Mouse (Mus musculus) midbrain, embryonic 13.5 days (tissue): Measurements from ENCODE around the gene B9d1. TPM values are rescaled to one million over a fixed set of nuclear protein-coding genes. Genes with fewer than 3 reads are reported as not detected.
A peak's percentile ranks its signal among the peaks of the same experiment; 100 is the strongest.

Source experiments
- ATAC-seq: fragments of 200-750 bp; cut with Nextera tagmentation; 2 replicates; pipeline ENCODE4 v1.8.0; 2017; ENCODE audit warnings: mild to moderate bottlenecking, moderate TSS enrichment, moderate library complexity
- H3K27ac ChIP-seq: fragments of 300-500 bp; sonication (generic); 2 replicates; pipeline ENCODE4 v1.5.1; 2015; ENCODE audit warnings: inconsistent platforms, mild to moderate bottlenecking, moderate library complexity
- H3K27me3 ChIP-seq: fragments of 300-500 bp; sonication (generic); 2 replicates; pipeline ENCODE4 v1.6.1; 2015; ENCODE audit warnings: mild to moderate bottlenecking, inconsistent platforms
- H3K36me3 ChIP-seq: fragments of 300-500 bp; sonication (generic); 2 replicates; pipeline ENCODE4 v1.6.1; 2015; ENCODE audit warnings: mild to moderate bottlenecking, inconsistent platforms
- H3K4me1 ChIP-seq: fragments of 300-500 bp; sonication (generic); replicated peaks from 2 replicates; pipeline ENCODE4 v1.6.1; 2015; ENCODE audit warnings: inconsistent platforms
- H3K4me2 ChIP-seq: fragments of 300-500 bp; sonication (generic); replicated peaks from 2 replicates; pipeline ENCODE4 v1.6.1; 2015; ENCODE audit warnings: moderate library complexity, mild to moderate bottlenecking, inconsistent platforms
- H3K4me3 ChIP-seq: fragments of 300-500 bp; sonication (generic); replicated peaks from 2 replicates; pipeline ENCODE4 v1.5.1; 2015; ENCODE audit warnings: mild to moderate bottlenecking, inconsistent platforms
- H3K9ac ChIP-seq: fragments of 300-500 bp; sonication (generic); replicated peaks from 2 replicates; pipeline ENCODE4 v1.6.1; 2015; ENCODE audit warnings: mild to moderate bottlenecking, inconsistent platforms
- H3K9me3 ChIP-seq: fragments of 300-500 bp; sonication (generic); 2 replicates; pipeline ENCODE4 v1.6.1; 2016; ENCODE audit warnings: mild to moderate bottlenecking, inconsistent platforms
- WGBS: fragments of 180-500 bp; shearing (Covaris S2); methylation state at CpG from one replicate; pipeline ENCODE4 v1.1.7; 2015; 5-methylcytosine and 5-hydroxymethylcytosine counted together
- polyA plus RNA-seq: library from polyadenylated mRNA; unstranded; fragments of >200 nt; fragmentation: Nextera tagmentation; extraction: Ambion mirVana; gene quantifications from 2 replicates; pipeline ENCODE4 v1.2.1, GENCODE M21; 2015

The B9d1 gene
- polyA plus RNA-seq, result 38.3 and 40.8 TPM in 2 replicates

DNA sequence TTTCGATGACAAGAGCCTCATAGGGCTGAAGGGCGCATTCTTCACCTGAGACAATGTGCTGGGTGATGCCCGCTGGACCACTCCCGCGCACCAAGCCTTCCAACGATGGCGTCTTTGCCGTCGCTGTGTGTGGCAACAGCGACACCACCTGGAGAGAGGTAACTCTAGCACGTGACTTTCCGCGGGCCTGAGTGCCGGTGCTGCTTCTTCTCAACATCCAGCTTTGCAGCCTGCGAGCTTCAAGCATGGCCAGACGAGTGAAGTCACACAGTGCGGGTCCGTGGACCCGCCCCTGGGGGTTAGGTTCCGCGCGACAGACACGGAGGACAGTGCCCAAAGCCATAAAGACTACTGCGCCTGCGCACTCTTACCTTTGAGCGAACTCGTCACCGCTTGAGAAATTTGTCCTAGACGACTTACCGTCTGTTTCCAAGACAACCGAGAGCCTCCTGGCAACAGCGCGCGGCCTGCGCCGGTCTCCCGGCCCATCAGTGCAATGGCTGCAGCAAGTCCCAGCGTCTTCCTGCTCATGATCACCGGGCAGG lies at the start of gene B9d1:
Gene B9d1 (plus strand): TSS at position 432 of the 545 bp plus-strand sequence.
- peaks cover 7% of the 10 kb centered on the region for H3K36me3 ChIP-seq
- under 1% methylated on average over 39 of the region's 39 CpGs for WGBS
- H3K4me1 ChIP-seq, result peaks cover 22% of the 10 kb centered on the region
- peak within 1 kb of the TSS; percentile 75 for H3K4me3 ChIP-seq
- H3K9ac ChIP-seq, result peak within 1 kb of the TSS; percentile 84
- no peaks in the 10 kb centered on the region for H3K9me3 ChIP-seq
- H3K4me2 ChIP-seq, result peak within 1 kb of the TSS; percentile 75
- H3K27me3 ChIP-seq, result no peaks in the 10 kb centered on the region
- H3K27ac ChIP-seq, result peak within 1 kb of the TSS; percentile 88
- ATAC-seq, result peak; percentile 95

DNA sequence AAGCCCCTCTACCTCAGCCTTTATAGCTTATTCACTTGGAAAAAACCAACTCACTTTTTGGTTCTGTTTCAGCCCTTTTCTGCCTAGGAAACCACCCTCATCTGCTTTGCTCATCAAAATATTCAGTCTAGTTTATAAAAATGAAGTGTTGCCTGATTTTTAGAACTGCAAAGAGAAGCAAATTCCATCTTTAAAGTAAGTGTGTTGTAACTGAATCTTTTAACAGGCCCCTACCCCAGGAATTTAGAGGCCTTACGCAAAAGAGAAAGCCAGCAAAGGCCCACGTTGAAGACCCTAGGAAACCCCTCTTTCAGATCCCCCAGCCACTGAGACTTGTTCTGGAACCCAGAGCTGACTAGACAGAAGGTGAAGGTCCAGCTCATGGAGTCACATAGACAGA lies 40.9 kb upstream of the B9d1 start:
- no peak overlapping the region for H3K27ac ChIP-seq
- no peaks in the 10 kb centered on the region for H3K27me3 ChIP-seq
- H3K9ac ChIP-seq, result no peak overlapping the region
- H3K4me1 ChIP-seq, result no peaks in the 10 kb centered on the region
- no peaks in the 10 kb centered on the region for H3K9me3 ChIP-seq
- no peak overlapping the region for H3K4me2 ChIP-seq
- no peaks in the 10 kb centered on the region for H3K36me3 ChIP-seq
- H3K4me3 ChIP-seq, result no peak overlapping the region
- no peak for ATAC-seq
- WGBS, result 89% methylated on average over 2 of the region's 2 CpGs

DNA sequence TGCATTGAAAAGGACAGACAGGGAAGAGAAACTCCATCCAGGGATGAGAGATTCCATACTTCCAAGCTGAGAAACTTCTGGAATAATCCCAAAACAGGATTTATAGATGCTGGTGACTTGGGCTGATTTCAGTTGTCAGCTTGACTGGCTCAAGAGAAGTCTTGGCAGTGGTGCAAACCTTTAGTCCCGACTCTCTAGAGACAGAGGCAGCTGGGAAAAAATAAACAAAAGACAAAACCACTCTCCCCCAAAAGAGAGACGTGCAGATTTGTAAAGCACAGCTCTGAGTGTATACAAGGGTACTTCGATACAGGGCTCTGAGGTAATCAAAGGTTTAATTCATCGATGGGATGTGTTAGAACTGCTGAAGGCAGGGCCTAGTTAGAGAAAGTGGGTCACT lies 39.5 kb upstream of the B9d1 start:
- no peak for ATAC-seq
- Histone ChIP-seq H3K4me2 (no peak overlapping the region), H3K36me3 (no peaks in the 10 kb centered on the region), H3K27ac (no peak overlapping the region), H3K27me3 (no peaks in the 10 kb centered on the region), H3K9ac (no peak overlapping the region), H3K9me3 (no peaks in the 10 kb centered on the region), H3K4me1 (no peaks in the 10 kb centered on the region), H3K4me3 (no peak overlapping the region)
- 60% methylated on average over 4 of the region's 4 CpGs for WGBS

DNA sequence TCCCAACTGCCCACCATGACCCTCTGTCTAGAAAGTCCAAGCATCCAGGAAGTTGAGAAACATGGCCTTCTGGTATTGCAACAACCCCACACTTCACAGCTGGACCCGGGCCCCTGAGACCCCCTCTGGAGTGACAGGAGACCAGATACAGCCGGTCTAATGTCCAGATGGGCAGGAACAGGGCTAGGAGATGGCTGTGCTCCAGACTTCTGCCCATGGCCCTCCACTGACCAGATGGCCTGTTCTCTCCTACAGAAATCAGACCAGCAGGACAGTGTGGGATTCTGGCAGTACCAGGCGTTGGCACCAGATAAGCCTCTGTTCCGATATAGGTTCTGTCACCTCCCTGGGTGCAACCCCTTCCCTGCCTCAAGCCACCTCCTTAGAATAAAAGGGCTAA lies 36.4 kb upstream of the B9d1 start:
- Histone ChIP-seq H3K9me3 (no peaks in the 10 kb centered on the region), H3K27ac (no peak overlapping the region), H3K4me1 (no peaks in the 10 kb centered on the region), H3K9ac (no peak overlapping the region), H3K4me2 (no peak overlapping the region), H3K4me3 (no peak overlapping the region), H3K36me3 (no peaks in the 10 kb centered on the region), H3K27me3 (no peaks in the 10 kb centered on the region)
- ATAC-seq, result no peak
- WGBS, result 86% methylated on average over 4 of the region's 4 CpGs

DNA sequence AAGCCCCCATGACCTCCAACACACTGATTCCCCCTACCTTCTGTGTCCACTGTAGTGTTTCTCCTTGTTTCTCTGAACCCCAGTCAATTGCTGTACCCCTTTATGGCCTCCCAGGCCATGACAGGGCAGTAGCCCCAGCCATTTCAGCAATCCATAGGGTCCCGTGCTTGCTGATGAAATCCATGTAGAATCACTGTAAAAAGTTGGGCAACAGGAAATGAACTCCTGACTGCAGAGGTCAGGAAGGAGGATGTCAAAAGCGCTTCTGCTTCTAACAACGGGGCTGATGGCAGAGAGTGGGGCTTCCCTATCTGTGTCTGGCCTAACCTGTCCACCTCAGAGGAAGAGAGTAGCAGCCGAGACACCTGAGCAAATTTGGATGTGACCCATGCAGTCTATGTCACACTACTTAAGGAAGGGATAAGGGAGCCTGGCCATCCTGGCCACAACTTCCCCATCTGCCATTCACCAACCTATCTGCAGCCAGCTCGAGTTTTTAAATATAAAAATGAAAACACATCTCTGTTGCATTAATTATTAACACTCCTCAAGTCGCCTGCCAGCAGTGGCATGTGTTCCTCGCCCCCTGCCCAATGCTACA lies 35.5 kb upstream of the B9d1 start:
- H3K4me2 ChIP-seq, result no peak overlapping the region

DNA sequence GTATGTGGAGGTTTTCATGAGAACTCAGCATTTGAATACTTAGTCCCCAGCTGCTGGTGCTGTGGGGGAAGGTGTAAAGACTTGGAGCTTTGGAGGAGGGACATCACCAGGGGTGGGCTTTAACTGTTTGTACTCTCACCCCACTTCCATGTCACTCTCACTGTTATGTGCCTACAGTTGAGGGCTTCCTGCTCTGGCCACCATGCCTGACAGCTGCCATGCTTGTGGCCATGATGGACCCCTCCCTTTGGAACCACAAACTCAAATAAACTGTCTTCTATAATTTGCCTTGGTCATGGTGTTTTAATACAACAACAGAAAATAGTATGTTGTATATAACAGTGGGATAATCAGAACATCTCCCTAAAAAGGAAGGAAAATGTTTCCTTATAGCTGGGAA lies 34.1 kb upstream of the B9d1 start:
- H3K36me3 ChIP-seq, result no peaks in the 10 kb centered on the region
- no peak overlapping the region for H3K27ac ChIP-seq
- no peaks in the 10 kb centered on the region for H3K27me3 ChIP-seq
- no peaks in the 10 kb centered on the region for H3K4me1 ChIP-seq
- H3K9ac ChIP-seq, result no peak overlapping the region
- no peak overlapping the region for H3K4me3 ChIP-seq
- no peak overlapping the region for H3K4me2 ChIP-seq
- no peak for ATAC-seq
- H3K9me3 ChIP-seq, result no peaks in the 10 kb centered on the region

More for the DNA sequence above, 35.5 kb upstream of the B9d1 start:
- no peak overlapping the region for H3K4me3 ChIP-seq
- no peaks in the 10 kb centered on the region for H3K4me1 ChIP-seq
- H3K9me3 ChIP-seq, result no peaks in the 10 kb centered on the region
- 79% methylated on average over 7 of the region's 7 CpGs for WGBS
- no peak overlapping the region for H3K27ac ChIP-seq
- no peak overlapping the region for H3K9ac ChIP-seq
- no peak for ATAC-seq
- H3K36me3 ChIP-seq, result no peaks in the 10 kb centered on the region
- no peaks in the 10 kb centered on the region for H3K27me3 ChIP-seq

DNA sequence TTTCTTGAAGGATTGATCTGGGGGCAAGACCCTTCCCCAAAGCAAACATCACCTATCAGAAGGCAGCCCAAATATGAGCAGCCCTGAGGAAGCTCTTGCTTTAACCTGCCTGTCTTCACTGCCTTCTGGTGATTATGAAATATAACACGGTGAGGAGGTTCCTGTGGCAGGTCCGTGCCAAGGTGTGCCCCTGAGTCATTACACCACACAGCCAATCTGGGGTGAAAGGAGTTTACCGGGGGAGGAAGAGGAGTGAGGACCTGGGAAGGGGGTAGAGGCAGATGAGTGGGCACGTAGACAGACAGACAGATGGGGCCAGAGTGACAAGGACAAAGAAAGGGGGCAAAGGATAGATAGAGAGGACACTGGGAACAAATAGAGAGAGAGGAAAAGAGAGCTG lies 31.3 kb upstream of the B9d1 start:
- no peak for ATAC-seq
- no peak overlapping the region for H3K9ac ChIP-seq
- WGBS, result 84% methylated on average over 4 of the region's 4 CpGs

DNA sequence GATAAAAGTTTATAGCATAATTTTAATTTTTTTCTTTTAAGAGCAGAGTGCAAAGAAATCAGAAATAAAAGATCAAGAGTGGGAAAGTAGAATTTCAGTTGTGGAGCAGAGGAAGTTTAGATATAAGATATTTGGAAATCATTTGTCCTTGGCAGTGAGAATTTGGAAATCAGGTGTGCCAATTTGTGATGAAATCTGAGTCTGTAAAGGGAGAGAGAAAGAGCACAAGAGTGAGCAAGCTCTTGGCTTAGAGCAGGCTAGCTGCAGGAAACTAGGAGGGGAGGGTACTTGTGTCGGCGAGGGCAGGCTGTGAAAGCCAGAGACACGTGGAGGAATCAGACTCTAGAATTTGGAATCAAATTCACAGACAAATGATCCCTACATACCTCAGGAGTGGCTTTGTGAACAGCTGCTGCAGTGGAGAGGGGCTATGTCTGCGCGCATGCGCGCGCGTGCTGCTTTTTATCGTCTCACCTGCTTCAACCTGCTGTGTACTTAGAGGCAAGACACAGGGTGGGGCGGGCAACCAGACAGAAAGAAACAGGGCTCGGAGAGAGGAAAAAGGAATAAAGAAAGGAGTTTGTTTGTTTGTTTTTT lies 28.1 kb upstream of the B9d1 start:
- Histone ChIP-seq H3K27ac (no peak overlapping the region), H3K9me3 (no peaks in the 10 kb centered on the region), H3K9ac (0 out of 2 replicates have a peak overlapping the region, but pooled peaks have one; percentile 5), H3K4me1 (peaks cover 17% of the 10 kb centered on the region), H3K27me3 (no peaks in the 10 kb centered on the region), H3K4me2 (peak overlapping the region; percentile 38), H3K4me3 (peak overlapping the region; percentile 8; the same call in 1 of the 2 replicates), H3K36me3 (no peaks in the 10 kb centered on the region)
- WGBS, result 49% methylated on average over 12 of the region's 12 CpGs
- no peak for ATAC-seq

More for the DNA sequence above, 31.3 kb upstream of the B9d1 start:
- Histone ChIP-seq H3K36me3 (no peaks in the 10 kb centered on the region), H3K4me2 (no peak overlapping the region), H3K9me3 (no peaks in the 10 kb centered on the region), H3K4me3 (no peak overlapping the region), H3K27ac (no peak overlapping the region), H3K27me3 (no peaks in the 10 kb centered on the region), H3K4me1 (peaks cover 17% of the 10 kb centered on the region)

DNA sequence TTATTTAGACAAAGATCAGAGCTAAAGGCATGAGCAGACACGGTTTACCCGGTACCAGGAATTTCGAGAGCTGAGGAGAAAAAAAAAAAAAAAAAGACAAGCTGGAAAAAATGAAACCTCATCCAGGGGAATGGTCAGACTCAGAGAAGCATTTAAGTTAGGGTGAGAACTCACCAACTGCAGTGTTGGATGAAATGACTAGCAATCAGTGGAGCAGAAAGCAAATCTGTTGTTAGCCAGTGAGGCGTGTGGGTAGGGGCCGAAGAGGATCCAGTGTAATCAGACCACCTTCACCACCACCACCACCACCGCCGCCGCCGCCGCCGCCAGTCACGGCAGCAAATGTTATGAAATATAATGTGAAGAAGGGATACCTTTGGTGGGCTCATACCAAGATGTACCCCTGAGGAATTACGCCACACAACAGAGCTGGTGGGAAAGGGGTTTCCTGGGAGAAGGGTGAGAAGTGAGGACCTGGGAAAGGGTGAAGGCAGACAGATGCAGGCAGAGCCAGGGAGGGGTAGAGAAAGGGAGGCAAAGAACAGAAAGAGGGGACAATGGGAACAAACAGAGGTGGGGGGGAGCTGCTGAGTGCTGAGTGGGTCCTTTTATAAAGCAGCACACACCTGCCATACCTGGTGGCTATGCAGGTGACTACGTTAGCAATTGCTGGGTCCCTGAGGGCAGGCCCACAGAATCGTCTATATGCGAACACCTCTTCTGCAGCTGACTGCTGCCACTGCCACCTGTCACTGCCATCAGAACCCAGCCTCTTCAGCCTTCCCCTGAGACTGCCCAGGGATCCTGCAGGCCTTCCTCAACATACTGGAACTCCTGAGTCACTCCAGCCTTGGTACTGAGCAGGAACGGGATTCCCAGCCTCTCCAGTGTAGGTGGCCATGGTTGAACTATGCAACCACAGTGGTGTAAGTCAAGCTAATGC lies 27.1 kb upstream of the B9d1 start:
- 39% methylated on average over 17 of the region's 17 CpGs for WGBS
- ATAC-seq, result no peak
- H3K27ac ChIP-seq, result no peak overlapping the region

DNA sequence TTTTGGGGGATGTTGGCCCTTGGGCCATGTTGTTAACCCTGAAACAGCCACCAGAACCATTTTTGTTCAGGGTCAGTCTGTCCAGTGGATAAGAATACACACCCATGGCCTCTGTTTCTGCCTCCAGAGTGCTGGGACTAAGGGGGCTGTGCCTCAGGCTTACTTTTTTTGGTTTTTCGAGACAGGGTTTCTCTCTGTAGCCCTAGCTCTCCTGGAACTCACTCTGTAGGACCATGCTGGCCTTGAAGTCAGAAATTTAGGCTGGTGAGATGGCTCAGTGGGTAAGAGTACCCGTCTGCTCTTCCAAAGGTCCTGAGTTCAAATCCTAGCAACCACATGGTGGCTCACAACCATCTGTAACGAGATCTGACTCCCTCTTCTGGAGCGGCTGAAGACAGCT lies 26.2 kb upstream of the B9d1 start:
- no peak overlapping the region for H3K4me2 ChIP-seq
- H3K36me3 ChIP-seq, result no peaks in the 10 kb centered on the region
- ATAC-seq, result no peak
- H3K9me3 ChIP-seq, result no peaks in the 10 kb centered on the region
- no peaks in the 10 kb centered on the region for H3K27me3 ChIP-seq
- H3K4me3 ChIP-seq, result no peak overlapping the region
- 89% methylated on average over 4 of the region's 4 CpGs for WGBS
- no peak overlapping the region for H3K27ac ChIP-seq
- H3K4me1 ChIP-seq, result peaks cover 21% of the 10 kb centered on the region
- no peak overlapping the region for H3K9ac ChIP-seq

More for the DNA sequence above, 27.1 kb upstream of the B9d1 start:
- 0 out of 2 replicates have a peak overlapping the region, but pooled peaks have one; percentile 14 for H3K9ac ChIP-seq
- H3K4me1 ChIP-seq, result peaks cover 17% of the 10 kb centered on the region
- H3K27me3 ChIP-seq, result no peaks in the 10 kb centered on the region
- peak overlapping the region; percentile 38 for H3K4me2 ChIP-seq
- 0 out of 2 replicates have a peak overlapping the region, but pooled peaks have one; percentile 8 for H3K4me3 ChIP-seq
- H3K9me3 ChIP-seq, result no peaks in the 10 kb centered on the region
- no peaks in the 10 kb centered on the region for H3K36me3 ChIP-seq

DNA sequence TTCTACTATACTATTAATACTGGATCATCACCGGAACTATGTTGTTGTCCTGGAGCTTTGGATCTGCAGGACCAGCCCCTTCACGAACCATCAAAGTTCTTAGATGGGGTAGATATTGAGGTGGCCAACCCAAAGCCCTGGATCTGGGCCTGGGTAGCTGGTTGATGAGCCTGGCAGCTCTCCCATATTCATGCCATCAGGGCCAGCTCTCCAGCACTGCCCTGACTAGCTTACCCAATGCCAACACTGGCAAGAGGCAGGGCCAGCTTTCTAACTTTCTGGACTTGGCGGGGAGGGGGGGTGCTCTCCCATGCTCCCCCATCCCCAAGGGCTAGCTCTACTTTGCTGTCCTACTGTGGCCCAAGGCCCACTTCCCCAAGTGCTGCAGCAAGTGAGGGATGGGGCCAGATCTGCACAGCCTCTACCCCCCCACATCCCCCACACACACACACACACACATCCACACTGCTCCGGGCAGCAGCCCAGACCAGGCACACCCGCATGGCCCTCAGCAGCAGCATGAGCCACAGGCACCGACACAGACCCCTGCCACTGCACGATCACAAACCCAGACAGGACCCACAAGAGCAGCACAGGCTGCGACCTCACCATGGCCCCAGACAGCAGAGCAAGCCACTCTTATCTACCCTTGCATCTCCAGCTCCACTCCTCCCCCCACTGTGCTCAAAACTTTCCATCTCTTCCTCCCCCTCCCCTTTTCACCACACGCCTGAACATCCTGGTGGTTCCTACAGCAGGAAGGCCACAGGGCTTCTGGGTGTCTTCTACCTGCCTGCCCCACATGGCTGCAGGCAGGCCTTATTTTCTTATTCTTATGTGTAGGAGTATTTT lies 23.5 kb upstream of the B9d1 start:
- H3K9me3 ChIP-seq, result no peaks in the 10 kb centered on the region
- H3K4me2 ChIP-seq, result no peak overlapping the region
- H3K9ac ChIP-seq, result no peak overlapping the region
- 0 out of 2 replicates have a peak, but pooled peaks cover 2% of the 10 kb centered on the region for H3K36me3 ChIP-seq
- peaks cover 45% of the 10 kb centered on the region for H3K4me1 ChIP-seq
- no peaks in the 10 kb centered on the region for H3K27me3 ChIP-seq
- no peak overlapping the region for H3K27ac ChIP-seq
- 85% methylated on average over 9 of the region's 9 CpGs for WGBS
- ATAC-seq, result no peak
- no peak overlapping the region for H3K4me3 ChIP-seq
